Mouse (Mus musculus) adrenal gland, postnatal 10 days (tissue): ENCODE results near the gene Vmn1r59. TPM values are rescaled to one million over a fixed set of nuclear protein-coding genes. Genes with fewer than 3 reads are reported as not detected.
"Not testable (repeated sequence)": the region's sequence is repeated elsewhere in the genome, so short reads cannot be mapped to it uniquely, and the experiment has no call there.

Experiments
- DNase-seq: peaks from one replicate; pipeline ENCODE4 v3.0.0; 2021; ENCODE audit warnings: mixed read lengths
- long read RNA-seq, 2 experiments: library from polyadenylated mRNA; stranded (forward); transcript quantifications; one replicate each; pipeline ENCODE4 v2.0.0; 2021
- total RNA-seq, 2 experiments: library from RNA; stranded (reverse); gene quantifications; 2 replicates each; pipeline ENCODE4 v1.2.3; 2021

Gene Vmn1r59
- not detected for total RNA-seq
- long read RNA-seq, experiment 1, result 0 reads
- long read RNA-seq, experiment 2, result 0 reads

- no peak for DNase-seq
Observed at GRCm38 (mm10) chr7:5456674-5457073, at the start of gene Vmn1r59. TSS of gene Vmn1r59 (minus strand) at chr7:5456774.

GRCm38 (mm10) chr7:5493856-5494255, 37.3 kb upstream of the Vmn1r59 start, which contains the start of gene Vmn2r28:
TSS of gene Vmn2r28 (minus strand) at chr7:5493956.
- DNase-seq, result not testable (repeated sequence)

- not testable (repeated sequence) for DNase-seq
Observed at GRCm38 (mm10) chr7:5454011-5454410, 2.6 kb downstream of the Vmn1r59 start.

GRCm38 (mm10) chr7:5448627-5449026, 7.9 kb downstream of the Vmn1r59 start:
- no peak for DNase-seq

- not testable (repeated sequence) for DNase-seq
Observed at GRCm38 (mm10) chr7:5413296-5413695, 43.3 kb downstream of the Vmn1r59 start, which contains the start of gene Vmn1r58. TSS of gene Vmn1r58 (minus strand) at chr7:5413396.

GRCm38 (mm10) chr7:5406201-5406600, 50.4 kb downstream of the Vmn1r59 start:
- DNase-seq, result no peak

Other genes with a start within 250 kb of the Vmn1r59 start
- gene Vmn1r57, start 238.3 kb downstream of the Vmn1r59 start, total RNA-seq, result not detected
- not detected for gene Gm5065, start 106.2 kb downstream of the Vmn1r59 start, total RNA-seq
- not detected for gene Nlrp2, start 105.7 kb downstream of the Vmn1r59 start, total RNA-seq
- gene Vmn1r58, start 43.4 kb downstream of the Vmn1r59 start, total RNA-seq, result not detected
- gene Vmn2r28, start 37.2 kb upstream of the Vmn1r59 start, total RNA-seq, result not detected
- not detected for gene Vmn1r60, start 90.5 kb upstream of the Vmn1r59 start, total RNA-seq
- gene Vmn1r61, start 156.5 kb upstream of the Vmn1r59 start, total RNA-seq, result not detected
- gene Vmn1r62, start 216.9 kb upstream of the Vmn1r59 start, total RNA-seq, result not detected